Mouse (Mus musculus): Measurements from ENCODE around the gene Tfpi2. TPM values are rescaled to one million over a fixed set of nuclear protein-coding genes. Genes with fewer than 3 reads are reported as not detected.

Tfpi2 gene
- total RNA-seq, 2 experiments from 2014 or later = 3.6 to 4.3 TPM

- no peak for DNase-seq
Measured at GRCm38 (mm10) chr6:3916015-3916414, 72.7 kb downstream of the Tfpi2 start.

Other genes with a start within 250 kb of the Tfpi2 start
- gene Calcr, start 224.2 kb downstream of the Tfpi2 start, total RNA-seq (2021) = not detected
- not detected for gene Gngt1, start 4.9 kb upstream of the Tfpi2 start, total RNA-seq (2021)
- 10 to 100 TPM; 28.0 to 35.3 TPM for gene Gng11, start 15.0 kb upstream of the Tfpi2 start, total RNA-seq (2021)
- 10 to 100 TPM; 51.9 to 72.7 TPM for gene Bet1, start 98.1 kb upstream of the Tfpi2 start, total RNA-seq (2021)